Comparison of ENCODE assay signal across 1 mouse cellular context in genomic region chr14:54440538-54440937, GRCm38 (mm10).
TF ChIP-seq lines count a peak whose summit lies in the region.

No protein-coding gene starts in this region.

TF ChIP-seq in myocyte, 11 proteins besides CTCF, POLR2A, EP300 and RAD21:
- TF ChIP-seq TCF12 (IDR thresholded peaks at IDR 0.05; ENCODE audit: insufficient read depth, poor library complexity, severe bottlenecking) (no peak), POLR2AphosphoS2 (IDR thresholded peaks at IDR 0.05; ENCODE audit: insufficient read length, low read depth) (peak; percentile 23), SRF (IDR thresholded peaks at IDR 0.05; ENCODE audit: control insufficient read depth, insufficient read length, low read depth) (no peak), E2F4 (IDR thresholded peaks at IDR 0.05; ENCODE audit: insufficient read depth) (no peak), MYOD1 (IDR thresholded peaks at IDR 0.05; ENCODE audit: control insufficient read depth in 1 of 3, insufficient read length in 2 of 3, low read depth in 2 of 3) (no peak), REST (IDR thresholded peaks at IDR 0.05; ENCODE audit: insufficient read depth, insufficient read length) (no peak)
